Mouse (Mus musculus): ENCODE data around the gene Cacnb1. TPM values are rescaled to one million over a fixed set of nuclear protein-coding genes. Genes with fewer than 3 reads are reported as not detected.
A peak's percentile ranks its signal among the peaks of the same experiment; 100 is the strongest.

Cacnb1 gene
- polyA plus RNA-seq, 1 experiment from 2014 or later = 35.2 TPM

DNA sequence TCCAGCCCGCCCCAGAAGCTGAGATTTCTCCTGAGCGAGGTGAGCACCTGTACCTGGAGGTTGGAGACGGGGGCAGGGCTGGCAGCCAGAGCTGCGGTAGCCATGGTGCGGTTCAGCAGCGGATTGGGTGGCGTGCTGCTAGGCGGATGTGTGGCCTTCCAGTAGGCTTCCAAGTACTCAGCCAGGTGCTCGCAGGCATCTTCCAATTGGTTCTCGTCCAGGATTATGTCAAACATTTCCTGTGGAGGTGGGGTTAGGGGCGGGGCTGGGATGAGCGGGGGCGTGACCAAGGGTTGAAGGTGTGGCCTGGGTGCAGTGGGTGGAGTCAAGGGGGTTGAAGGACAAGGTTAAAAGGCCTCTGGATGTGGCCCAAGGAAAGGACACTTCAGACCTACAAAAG, 17.8 kb downstream of the Cacnb1 start:
- no peak overlapping the region for H3K9ac ChIP-seq (replicated peaks)
- no peak overlapping the region for H3K27ac ChIP-seq (replicated peaks)
- no peak for ATAC-seq (ENCODE audit: low FRiP score, low read depth)
- no peaks in the 10 kb centered on the region for H3K9me3 ChIP-seq
- peaks cover 33% of the 10 kb centered on the region for H3K27me3 ChIP-seq
- no peak overlapping the region for H3K4me3 ChIP-seq
- peaks cover 38% of the 10 kb centered on the region for H3K4me1 ChIP-seq
- WGBS = 39% methylated on average over 13 of the region's 13 CpGs
- H3K36me3 ChIP-seq = peaks cover 50% of the 10 kb centered on the region
- no peak overlapping the region for H3K4me2 ChIP-seq (replicated peaks)

DNA sequence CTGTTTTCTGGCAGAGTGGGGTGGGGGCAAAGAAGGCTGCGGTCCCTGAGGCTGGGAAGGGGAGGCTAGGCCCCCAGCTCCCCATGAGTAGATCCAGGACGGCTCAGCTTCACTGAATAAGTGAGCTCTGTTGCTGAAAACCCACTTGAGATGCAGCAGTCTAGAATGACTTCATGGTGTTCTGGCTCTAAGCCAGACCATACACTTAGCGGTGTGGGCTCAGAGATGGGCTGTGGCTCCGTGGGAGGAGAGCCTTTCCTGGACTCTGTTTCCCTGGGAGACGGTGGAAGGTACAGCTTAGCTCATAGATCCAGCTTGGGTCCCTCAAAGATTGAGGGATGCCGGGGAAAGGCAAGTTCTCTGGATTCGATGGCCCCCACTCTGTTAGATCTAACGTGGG, 18.7 kb downstream of the Cacnb1 start:
- Histone ChIP-seq H3K4me1 (peaks cover 38% of the 10 kb centered on the region), H3K9me3 (no peaks in the 10 kb centered on the region), H3K9ac (replicated peaks) (no peak overlapping the region), H3K27ac (replicated peaks) (no peak overlapping the region), H3K4me2 (replicated peaks) (no peak overlapping the region), H3K36me3 (peaks cover 41% of the 10 kb centered on the region), H3K4me3 (no peak overlapping the region), H3K27me3 (peaks cover 33% of the 10 kb centered on the region)
- WGBS = 80% methylated on average over 8 of the region's 8 CpGs
- no peak for ATAC-seq (ENCODE audit: low FRiP score, low read depth)

DNA sequence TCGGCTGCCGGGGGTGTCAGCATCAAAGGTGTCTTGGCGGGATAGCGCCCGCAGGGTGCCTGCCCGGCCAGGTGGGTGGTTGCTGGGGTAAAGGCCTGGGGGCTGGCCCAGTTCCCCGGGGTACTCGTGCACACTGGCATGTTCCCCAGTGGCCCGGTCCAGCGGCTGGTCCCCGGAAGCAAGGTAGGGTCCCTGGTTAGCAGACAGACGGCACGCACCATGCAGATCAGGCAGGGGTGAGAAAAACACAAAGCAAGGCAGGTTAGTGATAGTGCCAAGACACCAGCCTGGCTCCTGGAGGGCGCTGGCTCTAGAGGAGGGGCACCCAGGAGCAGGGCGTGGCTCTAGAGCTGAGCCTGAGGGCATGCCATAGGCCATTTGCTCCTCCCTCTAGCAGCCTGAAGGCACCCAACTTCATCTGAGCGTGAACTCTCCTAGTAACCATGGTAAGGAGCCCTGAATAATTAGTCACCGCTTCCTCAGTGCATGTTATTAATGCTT, 19.6 kb downstream of the Cacnb1 start:
- Histone ChIP-seq H3K9me3 (no peaks in the 10 kb centered on the region), H3K27me3 (peaks cover 33% of the 10 kb centered on the region), H3K4me3 (no peak overlapping the region), H3K9ac (replicated peaks) (no peak overlapping the region), H3K4me2 (replicated peaks) (peak overlapping the region; percentile 26), H3K36me3 (peaks cover 37% of the 10 kb centered on the region), H3K27ac (replicated peaks) (no peak overlapping the region), H3K4me1 (peaks cover 38% of the 10 kb centered on the region)
- 41% methylated on average over 17 of the region's 17 CpGs for WGBS
- no peak for ATAC-seq (ENCODE audit: low FRiP score, low read depth)

DNA sequence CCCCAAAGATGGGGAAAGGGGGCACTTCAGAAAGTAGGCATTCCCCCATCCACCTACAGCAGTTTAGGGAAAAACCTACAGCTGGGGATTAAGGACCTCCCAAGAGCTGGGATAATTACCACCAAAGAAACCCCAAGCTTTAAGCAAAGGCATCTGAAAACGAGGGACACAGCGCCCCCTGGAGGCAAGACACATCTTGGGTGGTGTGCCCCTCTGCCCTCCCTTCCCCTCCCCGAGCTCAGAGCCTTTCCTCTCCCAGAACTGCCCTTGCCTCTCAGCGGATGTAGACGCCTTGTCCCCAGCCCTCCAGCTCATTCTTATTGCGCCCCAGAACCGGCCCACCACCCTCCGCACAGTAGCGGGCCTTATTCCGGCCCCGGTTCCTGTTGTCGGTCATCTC, 20.2 kb downstream of the Cacnb1 start:
- H3K9ac ChIP-seq (replicated peaks) = no peak overlapping the region
- no peaks in the 10 kb centered on the region for H3K9me3 ChIP-seq
- no peak overlapping the region for H3K4me3 ChIP-seq
- peaks cover 36% of the 10 kb centered on the region for H3K27me3 ChIP-seq
- peak overlapping the region; percentile 26 for H3K4me2 ChIP-seq (replicated peaks)
- WGBS = 7% methylated on average over 12 of the region's 12 CpGs
- ATAC-seq (ENCODE audit: low FRiP score, low read depth) = no peak
- H3K36me3 ChIP-seq = peaks cover 32% of the 10 kb centered on the region
- H3K27ac ChIP-seq (replicated peaks) = no peak overlapping the region
- peaks cover 38% of the 10 kb centered on the region for H3K4me1 ChIP-seq

DNA sequence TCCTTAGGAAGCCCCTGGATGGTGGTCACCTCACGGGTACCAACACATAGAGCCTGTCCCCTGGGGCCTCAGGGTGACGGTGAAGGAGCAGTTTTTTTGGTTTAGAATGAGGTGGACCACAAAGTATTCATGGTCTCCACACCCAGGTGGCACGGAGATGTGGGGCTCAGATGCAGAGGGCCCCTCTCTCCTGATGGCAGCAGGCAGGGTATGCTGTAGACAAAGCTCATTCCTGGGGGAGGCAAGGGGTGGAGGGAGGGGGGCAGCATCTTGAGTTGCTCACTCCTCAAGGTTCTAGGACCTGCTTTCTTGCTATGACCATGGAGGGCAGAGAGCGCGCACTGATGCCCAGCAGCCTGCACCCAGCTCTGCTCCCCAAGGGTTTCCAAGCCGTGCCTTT, 20.8 kb downstream of the Cacnb1 start:
- no peaks in the 10 kb centered on the region for H3K9me3 ChIP-seq
- peaks cover 26% of the 10 kb centered on the region for H3K36me3 ChIP-seq
- 57% methylated on average over 6 of the region's 6 CpGs for WGBS
- no peak for ATAC-seq (ENCODE audit: low FRiP score, low read depth)
- peaks cover 36% of the 10 kb centered on the region for H3K27me3 ChIP-seq
- no peak overlapping the region for H3K4me2 ChIP-seq (replicated peaks)
- peaks cover 38% of the 10 kb centered on the region for H3K4me1 ChIP-seq
- no peak overlapping the region for H3K9ac ChIP-seq (replicated peaks)
- no peak overlapping the region for H3K4me3 ChIP-seq
- H3K27ac ChIP-seq (replicated peaks) = no peak overlapping the region

DNA sequence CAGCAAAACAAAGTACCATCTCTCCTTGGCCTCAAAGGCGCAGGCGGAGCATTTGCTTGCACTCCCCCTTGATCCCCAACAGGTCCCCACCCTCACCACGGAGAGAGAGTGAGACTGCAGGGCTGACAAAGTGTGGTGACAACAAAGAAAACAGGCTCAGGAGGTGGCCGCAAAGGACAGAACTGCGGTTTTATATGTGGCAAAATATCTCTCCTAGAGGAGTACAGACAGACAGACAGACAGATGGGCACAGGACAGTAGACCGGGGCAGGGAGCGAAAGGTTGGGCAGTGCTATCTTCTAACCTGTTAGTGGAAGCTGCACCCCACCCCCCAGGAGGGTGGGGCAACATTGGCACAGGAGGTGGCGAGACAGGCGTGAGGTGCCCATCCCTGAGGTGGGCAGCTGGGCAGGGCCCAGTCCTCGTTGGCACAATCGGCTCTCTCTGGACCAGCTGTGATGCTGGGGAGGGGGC, 21.4 kb downstream of the Cacnb1 start:
- Histone ChIP-seq H3K9ac (replicated peaks) (no peak overlapping the region), H3K9me3 (no peaks in the 10 kb centered on the region), H3K36me3 (peaks cover 22% of the 10 kb centered on the region), H3K4me3 (no peak overlapping the region), H3K27me3 (peaks cover 36% of the 10 kb centered on the region), H3K4me1 (peaks cover 38% of the 10 kb centered on the region), H3K4me2 (replicated peaks) (no peak overlapping the region), H3K27ac (replicated peaks) (no peak overlapping the region)
- no peak for ATAC-seq (ENCODE audit: low FRiP score, low read depth)
- 34% methylated on average over 11 of the region's 11 CpGs for WGBS

DNA sequence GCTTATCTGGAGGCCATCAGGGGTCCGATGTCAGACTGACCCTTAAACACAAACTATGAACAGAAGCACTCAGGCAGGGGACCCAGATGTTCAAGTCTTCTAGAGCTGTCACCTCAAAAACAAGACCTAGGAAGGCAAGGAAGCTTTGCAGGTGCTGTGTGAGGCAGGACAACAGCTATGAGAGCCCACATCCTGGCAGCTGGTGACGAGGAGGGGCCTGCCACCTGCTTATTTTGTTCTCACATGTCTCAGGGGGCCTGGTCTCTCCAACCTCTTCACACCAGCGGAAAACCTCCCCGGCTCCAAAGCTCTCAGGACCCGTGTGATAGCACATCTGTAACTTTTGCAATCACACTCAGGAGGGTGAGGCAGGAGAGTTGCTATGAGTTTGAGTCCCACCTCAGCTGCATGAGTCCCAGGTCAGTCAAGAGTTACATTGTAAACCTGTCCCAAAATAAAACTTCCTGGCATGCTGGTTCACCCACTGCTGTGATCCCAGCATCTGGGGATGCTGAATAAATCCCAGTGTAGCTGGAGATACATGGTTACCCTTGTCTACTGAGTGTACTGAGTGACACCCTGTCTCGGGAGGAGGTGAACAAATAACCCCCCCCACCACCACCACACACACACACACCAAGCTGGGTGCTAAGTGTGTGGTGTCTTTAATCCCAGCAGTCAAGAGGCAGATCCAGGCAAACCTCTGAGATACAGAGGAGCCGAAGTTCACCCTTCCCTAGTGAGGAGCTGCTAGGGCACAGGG, 22.3 kb downstream of the Cacnb1 start:
- Histone ChIP-seq H3K36me3 (peaks cover 22% of the 10 kb centered on the region), H3K9me3 (no peaks in the 10 kb centered on the region), H3K4me2 (replicated peaks) (no peak overlapping the region), H3K27ac (replicated peaks) (no peak overlapping the region), H3K9ac (replicated peaks) (no peak overlapping the region), H3K4me3 (no peak overlapping the region), H3K4me1 (peaks cover 41% of the 10 kb centered on the region), H3K27me3 (peaks cover 39% of the 10 kb centered on the region)
- 46% methylated on average over 7 of the region's 7 CpGs for WGBS
- no peak for ATAC-seq (ENCODE audit: low FRiP score, low read depth)

DNA sequence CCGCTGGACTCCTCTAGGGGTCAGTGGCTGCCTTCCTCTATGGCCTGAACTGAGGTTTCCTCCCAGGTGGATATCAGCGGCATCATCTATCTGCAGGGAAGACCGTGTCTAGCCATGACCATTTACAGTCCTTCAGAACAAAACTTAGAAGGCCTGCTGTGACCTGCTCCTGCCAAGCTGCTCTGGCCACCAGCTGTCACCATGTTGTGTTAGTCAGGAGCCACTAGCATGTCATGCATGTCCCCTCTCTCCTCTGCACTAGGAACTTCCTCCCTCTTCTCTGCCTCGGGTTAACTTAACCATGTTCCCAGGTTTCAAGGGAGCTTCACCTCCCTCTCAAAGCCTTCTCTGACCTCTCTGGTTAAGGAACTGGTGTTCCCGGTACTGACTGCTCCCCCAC, 23.1 kb downstream of the Cacnb1 start:
- H3K9me3 ChIP-seq = no peaks in the 10 kb centered on the region
- peaks cover 14% of the 10 kb centered on the region for H3K36me3 ChIP-seq
- 79% methylated on average over 5 of the region's 5 CpGs for WGBS
- H3K4me1 ChIP-seq = peaks cover 49% of the 10 kb centered on the region
- no peak for ATAC-seq (ENCODE audit: low FRiP score, low read depth)
- no peak overlapping the region for H3K27ac ChIP-seq (replicated peaks)
- H3K4me3 ChIP-seq = no peak overlapping the region
- H3K9ac ChIP-seq (replicated peaks) = no peak overlapping the region
- no peak overlapping the region for H3K4me2 ChIP-seq (replicated peaks)
- peaks cover 47% of the 10 kb centered on the region for H3K27me3 ChIP-seq

DNA sequence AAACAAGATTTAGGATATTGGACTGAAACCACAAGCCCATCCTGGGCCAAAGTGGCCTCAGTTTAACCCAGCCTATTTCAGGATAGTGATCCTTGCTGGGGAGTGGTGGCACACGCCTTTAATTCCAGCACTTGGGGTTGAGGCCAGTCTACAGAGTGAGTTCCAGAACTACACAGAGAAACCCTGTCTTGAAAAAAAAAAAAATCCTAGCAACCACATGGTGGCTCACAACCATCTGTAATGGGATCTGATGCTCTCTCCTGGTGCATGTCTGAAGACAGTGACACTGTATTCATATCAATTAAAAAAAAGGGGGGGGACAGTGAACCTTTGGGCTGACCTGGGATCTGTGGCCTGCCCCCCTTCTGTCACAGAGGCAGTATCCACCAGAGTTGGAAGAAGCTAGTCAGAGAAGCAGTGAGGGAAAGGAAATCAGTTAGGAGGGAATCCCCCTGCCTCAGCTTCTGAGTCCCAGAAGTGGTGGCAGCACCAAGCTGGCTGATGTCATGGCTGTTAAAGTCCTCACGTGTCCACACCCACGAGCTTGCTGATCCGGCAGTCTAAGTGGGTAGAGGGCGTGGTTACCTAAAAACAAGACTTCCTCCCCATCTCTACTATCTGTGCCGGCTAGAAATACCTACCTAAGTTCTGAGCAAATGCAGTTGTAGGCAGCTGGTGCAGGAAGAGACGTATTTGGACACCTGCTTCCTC, 23.8 kb downstream of the Cacnb1 start:
- no peak overlapping the region for H3K4me3 ChIP-seq
- ATAC-seq (ENCODE audit: low FRiP score, low read depth) = no peak
- H3K27ac ChIP-seq (replicated peaks) = no peak overlapping the region
- H3K4me1 ChIP-seq = peaks cover 50% of the 10 kb centered on the region
- no peaks in the 10 kb centered on the region for H3K9me3 ChIP-seq
- no peak overlapping the region for H3K4me2 ChIP-seq (replicated peaks)
- no peak overlapping the region; the same call in 1 of the 2 replicates for H3K9ac ChIP-seq (replicated peaks)
- peaks cover 7% of the 10 kb centered on the region for H3K36me3 ChIP-seq
- peaks cover 54% of the 10 kb centered on the region for H3K27me3 ChIP-seq
- WGBS = 74% methylated on average over 7 of the region's 7 CpGs

DNA sequence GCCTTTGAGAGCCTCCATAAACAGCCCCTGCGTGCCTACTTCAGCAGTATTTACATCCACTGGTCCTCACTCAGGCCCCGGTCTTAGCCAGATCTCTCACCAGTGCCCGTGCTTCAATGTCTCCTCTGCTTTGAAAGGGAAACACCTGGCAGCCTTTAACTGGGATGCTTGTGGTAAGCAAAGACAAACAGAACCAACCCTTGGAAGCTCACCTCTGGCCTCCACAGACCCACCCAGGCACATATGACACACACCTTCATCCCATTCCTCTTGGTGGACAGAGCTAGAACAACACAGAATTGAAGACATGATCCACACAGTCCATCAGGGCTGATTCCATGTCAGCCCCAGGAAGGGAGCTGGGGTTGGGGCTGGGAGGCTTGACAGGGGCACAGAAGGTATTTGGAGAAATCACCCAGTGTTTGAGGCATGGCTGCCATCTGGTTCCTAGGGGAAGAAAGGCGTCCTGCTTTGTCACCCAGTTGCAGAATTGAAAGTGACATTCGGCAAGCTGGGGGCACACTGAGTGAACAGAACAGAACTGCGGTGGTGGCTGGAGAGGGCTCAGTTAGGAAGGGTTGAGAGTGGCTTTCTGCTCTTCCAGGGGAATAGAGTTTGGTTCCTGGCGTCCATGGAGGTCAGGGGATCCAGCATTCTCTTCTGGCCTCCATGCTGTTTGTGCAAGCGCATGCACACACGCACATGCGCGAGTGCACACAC, 24.6 kb downstream of the Cacnb1 start:
- H3K36me3 ChIP-seq = peaks cover 4% of the 10 kb centered on the region
- H3K4me2 ChIP-seq (replicated peaks) = no peak overlapping the region
- no peaks in the 10 kb centered on the region for H3K9me3 ChIP-seq
- H3K27me3 ChIP-seq = peaks cover 52% of the 10 kb centered on the region
- no peak overlapping the region for H3K9ac ChIP-seq (replicated peaks)
- 89% methylated on average over 11 of the region's 11 CpGs for WGBS
- no peak for ATAC-seq (ENCODE audit: low FRiP score, low read depth)
- H3K27ac ChIP-seq (replicated peaks) = no peak overlapping the region
- peaks cover 42% of the 10 kb centered on the region for H3K4me1 ChIP-seq
- no peak overlapping the region for H3K4me3 ChIP-seq

DNA sequence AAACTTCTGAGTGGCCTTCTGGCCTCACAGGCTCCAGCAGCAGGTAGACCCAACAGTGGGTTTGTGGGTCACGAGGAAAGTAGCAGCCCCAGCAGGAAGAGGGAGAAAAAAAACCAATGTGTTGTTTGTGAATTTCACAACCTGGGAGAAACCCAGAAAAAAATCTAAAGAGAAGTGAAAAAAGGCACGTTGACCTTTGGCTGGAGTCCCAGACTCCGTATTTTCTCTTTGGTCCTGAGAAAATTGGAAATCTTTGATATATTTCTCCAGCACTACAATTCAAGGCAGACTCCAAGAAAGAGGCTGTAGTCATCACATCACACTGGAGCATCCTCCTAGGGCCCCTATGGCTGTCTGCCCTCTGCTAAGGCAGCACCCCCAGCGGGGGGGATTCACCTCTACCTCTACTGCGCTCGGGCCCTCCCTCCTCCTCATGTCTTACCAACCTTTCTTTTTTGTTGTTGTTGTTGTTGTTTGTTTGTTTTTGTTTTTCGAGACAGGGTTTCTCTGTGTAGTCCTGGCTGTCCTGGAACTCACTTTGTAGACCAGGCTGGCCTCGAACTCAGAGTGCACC, 25.4 kb downstream of the Cacnb1 start:
- Histone ChIP-seq H3K4me2 (replicated peaks) (no peak overlapping the region), H3K27me3 (peaks cover 44% of the 10 kb centered on the region), H3K4me1 (peaks cover 34% of the 10 kb centered on the region), H3K9me3 (no peaks in the 10 kb centered on the region), H3K4me3 (no peak overlapping the region), H3K9ac (replicated peaks) (no peak overlapping the region), H3K36me3 (no peaks in the 10 kb centered on the region), H3K27ac (replicated peaks) (no peak overlapping the region)
- no peak for ATAC-seq (ENCODE audit: low FRiP score, low read depth)
- WGBS = 81% methylated on average over 8 of the region's 8 CpGs

Data from midbrain, embryonic 12.5 days (tissue).